Mouse (Mus musculus) urinary bladder, postnatal 10 days (tissue): Measurements from ENCODE around the gene Mafg.

Source experiments
- DNase-seq: peaks from one replicate; pipeline ENCODE4 v3.0.0; 2022; ENCODE audit warnings: low spot score

Mafg gene

GRCm38 (mm10) chr11:120623961-120624679 lies 9.3 kb downstream of the Mafg start:
- DNase-seq, result no peak

DNA sequence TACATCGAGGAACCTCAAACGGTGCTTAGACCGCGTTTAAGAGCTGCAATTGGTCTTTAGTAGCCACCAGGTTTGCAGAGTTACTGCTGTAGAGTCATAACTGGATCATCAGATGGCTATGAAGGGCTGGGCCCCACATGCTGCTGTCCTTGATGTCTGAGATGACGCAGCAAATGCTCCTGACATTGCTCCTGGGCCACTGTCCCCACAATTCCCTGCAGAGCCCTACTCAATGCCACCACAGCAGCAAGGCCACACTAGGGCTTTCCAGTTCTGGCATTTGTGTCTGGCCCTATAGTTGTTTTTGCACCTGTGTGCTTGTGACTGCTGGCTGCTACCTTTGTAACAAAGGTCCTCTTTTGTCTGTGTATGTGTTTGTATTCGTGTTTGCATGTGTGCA lies 10.6 kb downstream of the Mafg start:
- DNase-seq, result no peak

- DNase-seq, result no peak
These were observed 13.2 kb downstream of the Mafg start for GRCm38 (mm10) chr11:120620195-120620594.

- no peak for DNase-seq
These were observed 14.5 kb downstream of the Mafg start for GRCm38 (mm10) chr11:120618619-120619535.

DNA sequence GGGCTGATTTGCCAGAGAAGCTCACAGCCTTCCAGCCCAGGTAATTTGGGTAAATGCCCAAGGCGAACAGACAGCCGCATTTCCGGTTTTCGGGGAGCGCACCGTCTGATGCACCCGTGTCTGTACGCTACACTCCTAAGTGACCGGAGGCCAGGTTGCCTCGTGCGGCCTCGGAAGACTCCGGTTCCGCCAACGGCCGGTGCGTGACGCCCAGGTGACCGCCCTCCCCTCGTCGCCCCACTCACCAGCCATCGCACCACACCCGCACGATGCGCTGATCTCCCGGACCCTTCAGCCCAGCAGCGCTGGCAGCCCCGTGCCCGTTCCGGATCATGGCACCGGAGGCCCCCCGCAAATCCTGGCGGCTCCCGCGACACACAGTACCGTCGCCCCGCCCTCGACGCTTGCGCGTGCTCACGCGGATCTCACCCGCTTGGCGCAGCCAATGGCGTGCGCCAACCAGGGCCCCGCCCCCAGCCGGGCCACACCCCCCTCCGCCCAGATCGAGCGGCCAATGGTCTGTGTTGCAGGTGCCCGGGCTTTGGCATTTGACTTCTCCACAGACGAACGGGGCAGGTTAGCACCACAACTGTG lies 15.8 kb downstream of the Mafg start, which contains the start of gene Pcyt2:
Gene Pcyt2 (minus strand): TSS at position 418 of the 594 bp plus-strand sequence.
- peak; percentile 69 for DNase-seq

DNA sequence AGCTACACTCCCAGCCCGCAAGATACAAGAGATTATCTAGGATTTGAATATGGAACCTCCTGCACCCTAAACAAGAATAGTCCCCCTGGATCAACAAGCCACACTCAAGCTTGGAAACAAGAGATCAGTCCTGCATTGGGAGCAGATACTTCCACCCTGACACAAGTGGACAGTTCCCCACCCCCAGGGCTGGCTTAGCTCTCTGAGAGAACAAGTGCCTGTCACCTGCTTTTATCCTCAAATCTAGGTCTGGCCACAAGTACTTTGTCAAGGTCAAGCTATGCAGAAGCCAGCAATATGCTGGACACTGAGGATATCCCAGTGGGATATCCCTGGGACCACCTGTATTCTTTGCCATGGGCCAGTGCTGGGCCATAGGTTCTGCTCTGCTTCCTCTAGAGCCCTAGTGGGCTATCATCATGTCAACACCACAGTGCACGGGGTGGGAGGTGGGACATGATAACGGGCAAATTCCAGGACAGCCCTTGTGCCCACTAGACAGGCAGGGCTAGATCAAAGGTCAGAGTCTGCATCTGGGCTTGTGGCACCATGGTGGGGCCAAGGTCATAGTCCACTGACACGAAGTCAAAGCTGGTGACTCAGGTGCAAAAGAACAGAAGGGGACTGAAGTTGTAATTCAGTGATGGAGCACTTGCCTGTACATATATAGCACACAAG lies 16.6 kb downstream of the Mafg start:
- no peak for DNase-seq

DNA sequence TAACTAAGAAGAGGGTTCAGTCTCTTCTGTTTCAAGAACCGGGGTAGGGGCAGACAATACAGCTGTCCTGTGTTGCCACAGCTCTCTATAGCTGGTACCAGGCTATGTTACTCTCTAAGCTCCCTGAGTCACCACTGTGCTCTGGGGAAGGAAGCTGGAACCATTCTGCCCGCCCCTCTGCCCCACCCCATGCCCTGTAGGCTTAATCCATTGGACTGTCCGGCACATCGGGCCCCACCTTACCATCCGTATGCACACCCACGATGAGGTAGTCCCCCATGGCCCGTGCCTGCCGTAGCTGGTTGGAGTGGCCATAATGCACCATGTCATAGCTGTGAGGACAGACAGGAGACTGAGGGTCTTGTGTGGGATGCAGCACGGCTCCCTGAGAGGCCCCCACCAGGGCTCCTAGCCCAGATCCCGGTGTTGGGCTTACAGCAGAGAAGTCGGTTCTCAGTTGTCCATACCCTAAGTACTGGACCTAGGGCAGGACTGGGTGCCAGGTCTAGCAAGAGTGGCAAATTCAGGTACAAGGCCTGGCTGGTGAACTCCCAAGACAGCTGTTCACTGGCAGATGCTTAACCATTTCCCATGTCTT lies 17.7 kb downstream of the Mafg start:
- no peak for DNase-seq

GRCm38 (mm10) chr11:120615167-120615566 lies 18.2 kb downstream of the Mafg start:
- no peak for DNase-seq

DNA sequence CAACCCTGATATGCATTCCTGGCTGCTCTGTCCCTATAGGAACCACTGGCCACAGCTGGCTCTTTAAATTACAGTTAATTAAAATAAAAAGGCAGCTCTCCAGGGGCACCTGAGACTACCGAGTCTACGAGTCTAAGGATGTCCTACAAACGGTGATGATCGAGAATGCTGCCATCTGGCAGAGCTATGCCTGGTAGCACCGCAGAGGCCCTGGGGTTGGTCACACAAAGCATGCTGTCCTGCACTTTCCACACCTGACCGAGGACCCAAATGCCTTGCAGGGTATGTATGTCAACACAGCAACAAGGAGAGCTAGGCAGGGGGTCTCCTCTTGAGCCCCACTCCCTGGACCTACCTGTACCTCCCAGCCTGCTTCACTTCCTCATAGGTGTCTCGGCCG lies 19.4 kb downstream of the Mafg start:
- no peak for DNase-seq

DNA sequence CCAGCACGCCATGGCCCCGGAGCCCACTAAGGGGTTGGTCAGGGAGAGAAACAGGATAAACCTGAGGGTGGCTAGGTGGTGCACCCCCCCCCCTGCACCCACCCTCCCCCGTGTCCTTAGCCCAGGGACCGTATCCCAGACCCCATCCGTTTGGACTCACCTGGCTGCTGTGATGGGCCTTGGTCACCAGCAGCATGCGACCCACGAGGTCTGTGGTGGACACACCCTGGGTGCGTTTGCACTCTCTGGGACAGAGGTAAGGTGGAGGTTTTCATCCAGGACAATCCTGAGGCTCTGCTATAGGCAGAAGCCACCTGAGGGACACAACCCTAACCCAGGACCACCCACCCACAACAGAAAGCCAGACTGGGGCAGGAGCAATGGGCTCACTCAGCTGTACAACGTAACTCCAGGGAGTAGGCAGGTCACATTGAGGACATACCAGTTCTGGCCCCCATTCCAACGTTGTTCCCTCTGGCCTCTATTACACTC lies 19.9 kb downstream of the Mafg start:
- no peak for DNase-seq

DNA sequence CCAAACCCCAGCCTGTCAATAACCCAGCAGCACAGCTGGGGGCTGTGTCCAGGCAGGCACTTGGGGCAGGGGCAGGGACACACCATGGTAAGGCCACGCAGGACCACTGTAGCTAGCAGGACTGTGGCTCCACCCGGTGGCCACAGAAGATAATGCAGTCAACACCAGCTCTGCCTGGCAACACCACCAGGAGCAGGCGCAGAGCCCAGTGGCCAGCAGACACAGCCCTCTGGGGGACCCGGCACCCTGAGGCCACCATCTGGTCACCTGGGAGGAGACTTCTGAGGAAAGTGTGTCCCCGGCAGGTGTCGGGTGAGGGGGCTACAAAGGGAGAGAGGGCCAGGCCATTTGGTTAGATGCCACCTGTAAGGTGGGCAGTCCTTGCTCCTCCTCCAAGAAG lies 20.6 kb downstream of the Mafg start:
- no peak for DNase-seq

DNA sequence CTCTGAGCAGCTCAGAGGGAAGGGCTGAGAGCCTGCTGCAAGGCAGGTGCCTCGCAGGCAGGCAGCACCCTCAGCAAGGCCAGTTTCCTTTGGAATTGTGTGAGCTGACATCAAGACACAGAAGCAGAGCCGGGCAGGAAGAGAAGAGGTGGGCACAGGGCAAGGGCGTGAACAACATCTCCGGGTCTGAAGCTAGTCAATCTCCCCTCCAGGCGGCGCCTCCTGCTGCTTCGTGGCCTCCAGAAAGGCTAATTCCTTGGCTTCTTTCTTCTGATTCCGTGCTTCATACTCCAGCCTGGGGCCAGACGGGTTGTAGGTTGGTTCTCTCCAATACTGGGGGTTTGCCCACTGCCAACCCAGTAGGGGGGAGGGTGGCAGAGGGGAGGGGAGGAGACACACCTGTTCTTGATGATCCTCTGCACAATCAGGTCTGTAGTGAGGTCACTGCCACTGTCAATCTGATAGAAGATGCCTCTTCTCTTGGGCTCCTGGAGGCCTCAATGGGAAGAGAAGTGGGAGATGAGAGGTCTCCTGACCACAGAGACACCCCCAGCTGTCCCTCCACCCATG lies 22.8 kb downstream of the Mafg start:
- DNase-seq, result no peak

DNA sequence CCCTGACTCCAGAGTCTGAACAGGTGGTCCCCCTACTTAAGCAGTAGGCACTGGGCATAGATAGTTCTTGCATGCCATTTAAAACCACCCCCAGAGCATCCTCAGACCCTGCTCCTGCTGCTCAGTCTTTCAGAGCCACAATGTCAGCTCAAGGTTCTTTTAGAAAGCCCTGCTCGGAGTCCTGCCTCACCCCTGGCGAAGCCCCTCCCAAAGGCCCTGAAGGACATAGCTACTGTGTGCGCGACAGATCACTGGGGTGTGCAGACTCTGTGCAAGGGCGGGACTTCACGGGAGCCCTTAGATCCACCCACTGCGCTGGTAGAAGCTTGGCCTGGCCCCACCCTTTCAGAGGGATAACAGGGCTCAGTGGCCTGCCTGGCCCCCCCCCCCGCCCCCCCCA lies 24.1 kb downstream of the Mafg start:
- no peak for DNase-seq

DNA sequence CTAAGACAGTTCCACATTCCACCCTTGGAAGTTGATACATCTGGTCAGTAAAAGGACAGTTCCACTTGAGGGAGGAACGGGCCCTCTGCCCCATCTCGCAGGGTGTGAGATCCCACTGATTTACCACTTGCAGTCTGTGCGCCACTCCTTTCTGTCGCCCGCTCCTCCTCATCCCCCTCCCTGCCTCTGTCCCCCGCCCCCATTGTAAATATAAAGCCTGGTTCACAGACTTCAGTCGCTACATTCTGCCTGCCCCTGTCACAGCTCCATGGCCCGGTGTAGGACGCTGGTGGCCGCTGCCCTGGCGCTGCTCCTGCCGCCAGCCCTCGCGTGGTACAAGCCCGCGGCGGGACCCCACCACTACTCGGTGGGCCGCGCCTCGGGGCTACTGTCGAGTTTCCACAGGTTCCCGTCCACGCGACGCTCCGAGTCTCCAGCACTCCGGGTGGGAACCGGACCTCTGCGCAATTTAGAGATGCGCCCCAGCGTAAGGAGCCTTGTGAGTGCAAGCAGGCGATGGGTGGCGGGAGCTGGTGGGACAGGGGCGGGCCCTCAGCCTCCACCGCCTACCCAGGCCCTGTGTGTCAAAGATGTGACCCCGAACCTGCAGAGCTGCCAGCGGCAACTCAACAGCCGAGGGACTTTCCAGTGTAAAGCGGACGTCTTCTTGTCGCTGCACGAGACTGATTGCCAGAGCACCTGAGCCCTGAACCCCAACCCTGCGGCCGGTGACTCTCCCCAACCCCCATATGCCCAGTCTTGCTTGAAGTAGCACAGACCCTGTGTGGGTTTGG lies 25.0 kb downstream of the Mafg start, which contains the start of gene Npb:
Gene Npb (plus strand): TSS at position 237 of the 794 bp plus-strand sequence.
- no peak for DNase-seq

DNA sequence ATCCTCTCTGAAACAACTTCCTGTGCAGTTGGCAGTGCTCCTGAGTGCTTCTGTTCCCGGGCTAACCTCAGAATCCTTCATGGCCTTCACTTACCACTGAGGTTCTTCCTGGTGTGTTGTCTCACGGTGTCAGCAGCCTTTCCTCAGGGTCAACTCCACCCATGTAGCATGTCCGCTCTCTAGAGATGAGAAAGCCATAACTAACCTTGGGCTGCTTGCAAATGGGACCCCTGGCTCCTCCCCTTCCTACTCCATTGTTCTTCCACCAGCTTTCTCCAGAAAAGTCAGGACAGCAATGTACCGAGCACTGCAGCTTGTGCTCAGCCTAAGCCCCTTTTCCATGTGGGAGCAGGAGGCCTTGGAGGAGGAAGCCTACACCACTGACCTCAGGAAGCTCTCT lies 26.6 kb downstream of the Mafg start:
- DNase-seq, result no peak

GRCm38 (mm10) chr11:120605667-120606066 lies 27.7 kb downstream of the Mafg start:
- DNase-seq, result no peak

DNA sequence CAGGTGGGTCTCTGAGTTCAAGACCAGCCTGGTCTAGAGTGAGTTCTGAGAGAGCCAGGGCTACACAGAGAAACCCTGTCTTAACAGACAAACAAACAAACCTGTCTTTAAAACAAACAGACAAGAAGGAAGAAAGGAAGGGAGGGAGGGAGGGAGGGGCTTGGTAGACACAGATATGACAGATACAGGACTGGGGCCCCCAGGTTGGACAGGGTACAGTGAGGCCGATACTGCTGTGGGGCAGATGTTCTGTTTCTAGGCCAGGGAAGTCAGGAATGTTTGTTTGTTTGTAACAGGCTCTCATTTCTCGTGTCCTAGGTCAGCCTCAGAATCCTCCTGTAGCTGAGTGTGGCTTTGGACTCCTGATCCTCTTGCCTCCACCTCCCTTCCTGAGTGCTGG lies 29.9 kb downstream of the Mafg start:
- DNase-seq, result no peak

DNA sequence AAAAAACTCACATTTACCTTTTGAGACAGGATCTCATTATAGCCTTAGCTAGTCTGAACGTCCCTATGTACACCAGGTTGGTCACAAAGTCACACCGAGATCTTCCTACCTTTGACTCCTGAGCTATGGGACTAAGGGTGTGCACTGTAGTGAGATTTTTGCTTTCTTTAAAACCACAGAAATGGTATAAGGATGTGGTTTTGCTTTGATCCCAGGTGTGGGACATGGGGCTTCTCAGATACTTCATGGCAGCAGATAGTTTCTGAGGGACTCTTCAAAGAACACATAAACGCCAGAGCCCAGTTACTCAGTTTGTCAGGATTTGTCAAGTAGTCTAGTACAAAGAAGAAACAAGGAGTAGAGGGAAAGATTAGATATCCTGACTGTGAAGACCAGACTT lies 32.7 kb downstream of the Mafg start:
- DNase-seq, result no peak

DNA sequence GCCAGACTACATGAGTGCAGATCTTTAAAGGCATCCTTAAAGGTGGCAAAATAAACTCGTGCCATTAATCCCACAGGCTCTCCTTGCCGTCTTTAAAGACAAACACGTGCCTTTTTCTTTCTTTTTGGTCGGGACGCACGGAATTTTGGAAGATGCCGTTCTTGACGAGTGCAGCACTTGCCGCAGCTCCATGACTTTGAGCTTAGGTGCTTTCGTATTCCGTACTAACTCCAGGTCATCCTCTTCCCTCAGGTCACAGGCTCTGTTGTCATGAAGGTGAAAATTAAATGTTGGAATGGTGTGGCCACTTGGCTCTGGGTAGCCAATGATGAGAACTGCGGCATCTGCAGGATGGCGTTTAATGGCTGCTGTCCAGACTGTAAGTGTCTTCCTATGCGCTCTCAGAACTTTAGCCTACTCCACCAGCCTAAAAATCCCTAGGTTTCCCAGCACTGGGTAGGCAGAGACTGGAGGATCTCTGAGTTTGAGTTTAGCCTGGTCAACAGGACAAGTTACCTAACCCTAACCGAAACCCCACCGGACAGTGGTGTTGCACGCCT lies 34.3 kb downstream of the Mafg start:
- DNase-seq, result no peak
